Mouse (Mus musculus) liver, adult 2 months (tissue): ENCODE data around the gene 2410137M14Rik. TPM values are rescaled to one million over a fixed set of nuclear protein-coding genes. Genes with fewer than 3 reads are reported as not detected.
A peak's percentile ranks its signal among the peaks of the same experiment; 100 is the strongest.

ENCODE experiments used
- DNase-seq: peaks from one replicate; pipeline ENCODE4 v3.0.0-alpha.2; 2011; ENCODE audit warnings: low read depth, low spot score; ENCODE audit errors: extremely low read depth
- H3K27ac ChIP-seq: fragments of 200-500 bp; replicated peaks from 2 replicates; pipeline ENCODE4 v1.5.1; 2012; ENCODE audit warnings: low read depth, mild to moderate bottlenecking, control low read depth, inconsistent platforms, low read length; ENCODE audit not compliant: insufficient read depth
- H3K27me3 ChIP-seq: fragments of 200-500 bp; 2 replicates; pipeline ENCODE4 v1.6.1; 2012; ENCODE audit warnings: mild to moderate bottlenecking, moderate library complexity, low read length, inconsistent platforms; ENCODE audit not compliant: control insufficient read depth, insufficient read depth
- H3K36me3 ChIP-seq: fragments of 200-500 bp; 2 replicates; pipeline ENCODE4 v1.6.1; 2012; ENCODE audit warnings: low read length, inconsistent platforms; ENCODE audit not compliant: control insufficient read depth, insufficient read depth
- H3K4me1 ChIP-seq: fragments of 200-500 bp; 2 replicates; pipeline ENCODE4 v1.6.1; 2011; ENCODE audit warnings: low read length; ENCODE audit not compliant: control insufficient read depth, insufficient read depth
- H3K4me3 ChIP-seq: fragments of 200-500 bp; 2 replicates; pipeline ENCODE4 v1.5.1; 2011; ENCODE audit warnings: low read depth, mild to moderate bottlenecking, control low read depth, low read length, moderate library complexity; ENCODE audit not compliant: insufficient read depth
- H3K79me2 ChIP-seq: fragments of 200-500 bp; 2 replicates; pipeline ENCODE4 v1.6.1; 2012; ENCODE audit warnings: inconsistent platforms, mild to moderate bottlenecking, low read length, moderate library complexity; ENCODE audit not compliant: control insufficient read depth, insufficient read depth
- H3K9ac ChIP-seq: fragments of 200-500 bp; 2 replicates; pipeline ENCODE4 v1.6.1; 2012; ENCODE audit warnings: low read depth, mild to moderate bottlenecking, control low read depth, inconsistent platforms, low read length
- CTCF ChIP-seq: fragments of 200-500 bp; IDR thresholded peaks from 2 replicates; pipeline ENCODE4 v1.5.1; 2011; ENCODE audit warnings: low read depth, low read length, control low read depth
- POLR2A ChIP-seq: fragments of 200-500 bp; IDR thresholded peaks from 2 replicates; pipeline ENCODE4 v1.6.1; 2011; ENCODE audit warnings: low read length, control low read depth; ENCODE audit not compliant: insufficient read depth; ENCODE audit errors: extremely low read depth
- WGBS: fragments of 180-500 bp; shearing (Covaris S2); methylation state at CpG from one replicate; pipeline ENCODE4 v1.1.7; 2018; 5-methylcytosine and 5-hydroxymethylcytosine counted together
- polyA plus RNA-seq: library from polyadenylated mRNA; depleted of rRNA; stranded (reverse); fragments of >200 nt; gene quantifications from 2 replicates; pipeline ENCODE4 v1.2.3, GENCODE M21; 2012; rRNA removed
- total RNA-seq: library from RNA; depleted of rRNA; stranded (reverse); fragments of >200 nt; gene quantifications from 2 replicates; pipeline ENCODE4 v1.2.3, GENCODE M21; 2014; rRNA removed

The 2410137M14Rik gene
- total and polyA plus RNA-seq, 2 experiments: not detected

DNA sequence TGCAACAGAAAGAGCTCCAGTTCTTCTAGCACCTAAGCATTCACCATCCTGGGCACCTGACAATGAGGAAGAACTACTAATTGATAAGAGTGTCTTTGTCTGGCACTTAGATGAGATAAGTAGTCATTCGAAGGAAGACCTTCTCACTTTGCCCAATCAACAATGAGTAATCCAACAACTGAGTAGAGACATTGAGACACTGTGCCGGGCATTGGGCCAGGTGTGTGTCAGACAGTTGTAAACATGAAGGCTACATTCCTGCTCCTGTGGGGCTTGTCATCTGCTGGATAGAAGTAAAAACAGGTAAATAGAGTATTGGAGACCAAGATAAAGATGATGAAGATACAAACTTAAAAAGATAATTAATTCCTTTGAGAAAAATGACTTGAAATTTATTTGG is 43.0 kb downstream of the 2410137M14Rik start:
- Histone ChIP-seq H3K4me3 (no peak overlapping the region), H3K4me1 (no peaks in the 10 kb centered on the region), H3K36me3 (no peaks in the 10 kb centered on the region), H3K27ac (no peak overlapping the region), H3K79me2 (peaks cover 3% of the 10 kb centered on the region; the same call in 1 of the 2 replicates), H3K27me3 (no peaks in the 10 kb centered on the region), H3K9ac (no peak overlapping the region)
- peak; percentile 14 for DNase-seq
- 11% methylated on average over 2 of the region's 2 CpGs for WGBS
- TF ChIP-seq CTCF (no peak), POLR2A (no peak)

DNA sequence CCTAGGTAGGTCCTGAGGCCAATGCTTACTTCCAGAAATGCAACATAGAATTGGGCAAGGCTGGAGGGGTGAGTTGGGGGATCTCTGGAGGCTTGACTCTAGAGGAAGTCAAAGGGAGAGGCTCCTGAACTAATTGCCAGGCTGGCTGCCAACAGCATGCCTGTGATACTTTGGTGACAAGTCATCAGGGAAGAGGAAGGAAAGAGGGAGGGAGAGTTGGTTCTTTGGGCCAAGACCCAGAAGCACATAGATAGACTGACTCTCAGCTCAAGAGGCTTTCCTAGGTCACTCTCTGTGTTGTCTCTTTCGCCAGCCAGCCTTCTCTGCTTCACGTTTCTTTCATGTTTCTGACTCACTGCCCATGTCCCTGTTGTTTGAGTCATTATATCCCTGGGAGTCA is 49.2 kb downstream of the 2410137M14Rik start:
- TF ChIP-seq CTCF: no peak
- no peak for TF ChIP-seq POLR2A
- Histone ChIP-seq H3K4me1 (no peaks in the 10 kb centered on the region), H3K79me2 (no peaks in the 10 kb centered on the region), H3K4me3 (no peak overlapping the region), H3K36me3 (no peaks in the 10 kb centered on the region), H3K27me3 (no peaks in the 10 kb centered on the region), H3K27ac (no peak overlapping the region), H3K9ac (no peak overlapping the region)
- no peak for DNase-seq
- 64% methylated on average over 2 of the region's 2 CpGs for WGBS

DNA sequence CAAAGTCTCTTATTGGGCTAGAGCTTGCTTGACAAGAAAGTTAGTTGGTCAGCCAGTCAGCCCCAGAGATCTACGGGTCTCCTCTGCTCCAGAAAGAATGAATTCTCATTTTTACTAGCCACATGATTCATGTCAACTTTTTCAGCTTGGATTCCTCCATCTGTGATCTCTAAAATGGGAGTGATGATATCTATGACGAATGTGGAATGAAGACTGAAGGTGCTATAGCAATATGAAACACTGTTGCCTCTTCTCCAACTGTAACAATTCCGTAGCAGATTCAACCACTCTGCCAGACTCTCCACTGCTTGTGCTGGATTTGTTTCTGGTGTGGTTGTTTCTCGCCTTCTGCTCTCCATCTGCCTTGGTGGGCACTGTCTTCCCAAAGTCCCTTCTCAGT is 49.9 kb downstream of the 2410137M14Rik start:
- DNase-seq: no peak
- no peaks in the 10 kb centered on the region for H3K36me3 ChIP-seq
- TF ChIP-seq CTCF (no peak), POLR2A (no peak)
- no peak overlapping the region for H3K27ac ChIP-seq
- 86% methylated on average over 4 of the region's 4 CpGs for WGBS
- H3K27me3 ChIP-seq: no peaks in the 10 kb centered on the region
- H3K4me1 ChIP-seq: no peaks in the 10 kb centered on the region
- no peak overlapping the region for H3K9ac ChIP-seq
- H3K79me2 ChIP-seq: no peaks in the 10 kb centered on the region
- no peak overlapping the region for H3K4me3 ChIP-seq

DNA sequence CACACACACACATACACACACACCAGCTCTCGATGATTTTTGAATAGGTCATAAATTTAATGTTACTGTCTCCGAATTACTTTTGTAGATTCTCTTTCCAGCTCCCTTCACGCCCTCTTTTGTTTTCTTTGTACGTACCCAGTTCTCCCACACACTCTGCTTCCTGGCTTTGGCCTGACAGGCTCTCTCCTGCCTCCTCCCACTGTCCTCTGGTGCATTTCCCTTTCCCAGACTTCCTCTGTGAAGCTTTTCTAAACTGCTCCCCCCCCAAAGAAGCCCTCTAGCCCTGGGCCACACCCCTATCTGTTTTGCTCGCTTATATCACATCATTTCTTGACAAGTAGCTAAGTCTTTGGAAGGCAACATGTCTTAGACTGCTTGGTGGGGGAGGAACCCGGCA is 50.8 kb downstream of the 2410137M14Rik start:
- Histone ChIP-seq H3K4me3 (no peak overlapping the region), H3K27ac (no peak overlapping the region), H3K36me3 (no peaks in the 10 kb centered on the region), H3K4me1 (no peaks in the 10 kb centered on the region), H3K79me2 (no peaks in the 10 kb centered on the region), H3K9ac (no peak overlapping the region), H3K27me3 (no peaks in the 10 kb centered on the region)
- TF ChIP-seq POLR2A: no peak
- TF ChIP-seq CTCF: no peak
- no peak for DNase-seq
- 71% methylated on average over 6 of the region's 6 CpGs for WGBS

DNA sequence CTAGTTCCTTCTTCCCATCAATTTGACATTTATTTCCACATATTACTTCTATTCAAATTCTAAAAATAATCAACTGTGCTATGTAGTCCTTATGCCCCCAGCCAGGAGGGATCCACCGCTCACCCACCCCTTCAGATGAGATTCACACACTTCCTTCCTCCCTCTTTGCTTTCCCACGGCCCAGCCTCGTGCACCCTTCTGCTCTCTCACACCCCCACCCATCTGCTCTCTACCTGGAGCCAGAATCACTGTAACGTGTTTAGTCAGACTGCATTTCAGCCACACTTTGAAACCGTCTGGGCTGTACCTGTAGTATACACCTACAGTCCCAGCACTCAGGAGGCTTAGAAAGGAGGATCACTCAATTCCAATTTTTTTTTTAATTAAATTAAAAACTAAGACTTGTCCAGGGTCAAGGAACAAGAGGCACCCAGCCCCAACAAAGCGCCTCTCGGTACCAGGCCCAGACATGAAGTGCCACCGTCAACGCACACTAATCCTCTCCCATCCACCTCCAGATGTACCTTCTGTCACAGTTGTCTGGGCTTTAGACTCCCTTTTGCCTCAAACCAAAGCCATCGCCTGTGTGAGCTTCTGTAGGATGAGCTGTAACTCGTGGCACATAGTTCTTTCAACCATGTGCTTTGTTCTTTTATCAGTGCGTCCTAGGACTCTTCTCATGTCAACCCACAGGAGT is 51.7 kb downstream of the 2410137M14Rik start:
- Histone ChIP-seq H3K36me3 (no peaks in the 10 kb centered on the region), H3K9ac (no peak overlapping the region), H3K79me2 (no peaks in the 10 kb centered on the region), H3K27me3 (no peaks in the 10 kb centered on the region), H3K4me1 (no peaks in the 10 kb centered on the region), H3K4me3 (no peak overlapping the region), H3K27ac (no peak overlapping the region)
- WGBS: 81% methylated on average over 12 of the region's 12 CpGs
- TF ChIP-seq CTCF (no peak), POLR2A (no peak)
- no peak for DNase-seq

Other genes starting within 250 kb of the 2410137M14Rik start
- gene H2-M10.5, start 208.3 kb downstream of the 2410137M14Rik start, total RNA-seq: not detected in 2 replicates
- not detected in 2 replicates for gene H2-M10.5, start 208.3 kb downstream of the 2410137M14Rik start, polyA plus RNA-seq
- gene H2-M10.6, start 169.1 kb downstream of the 2410137M14Rik start, total RNA-seq: not detected in 2 replicates
- not detected in 2 replicates for gene H2-M10.6, start 169.1 kb downstream of the 2410137M14Rik start, polyA plus RNA-seq
- 13.5 and 14.0 TPM in 2 replicates for gene Trim26, start 144.1 kb downstream of the 2410137M14Rik start, total RNA-seq
- 25.8 and 27.0 TPM in 2 replicates for gene Trim26, start 144.1 kb downstream of the 2410137M14Rik start, polyA plus RNA-seq
- not detected in 2 replicates for gene Trim15, start 114.0 kb downstream of the 2410137M14Rik start, total RNA-seq
- gene Trim15, start 114.0 kb downstream of the 2410137M14Rik start, polyA plus RNA-seq: not detected in 2 replicates
- 0.07 TPM in 1 of 2 replicates, not detected in the other for gene Trim10, start 111.7 kb downstream of the 2410137M14Rik start, total RNA-seq
- not detected in 2 replicates for gene Trim10, start 111.7 kb downstream of the 2410137M14Rik start, polyA plus RNA-seq
- gene Trim40, start 91.1 kb downstream of the 2410137M14Rik start, total RNA-seq: not detected in 2 replicates
- gene Trim40, start 91.1 kb downstream of the 2410137M14Rik start, polyA plus RNA-seq: 0.05 TPM in 1 of 2 replicates, not detected in the other
- gene Trim31, start 83.1 kb downstream of the 2410137M14Rik start, total RNA-seq: not detected in 2 replicates
- gene Trim31, start 83.1 kb downstream of the 2410137M14Rik start, polyA plus RNA-seq: not detected in 2 replicates
- gene Rnf39, start 38.3 kb downstream of the 2410137M14Rik start, total RNA-seq: 3.5 and 4.4 TPM in 2 replicates
- 8.8 and 11.9 TPM in 2 replicates for gene Rnf39, start 38.3 kb downstream of the 2410137M14Rik start, polyA plus RNA-seq
- gene Ppp1r11, start 29.5 kb downstream of the 2410137M14Rik start, total RNA-seq: 24.2 and 26.6 TPM in 2 replicates
- 36.8 and 37.7 TPM in 2 replicates for gene Ppp1r11, start 29.5 kb downstream of the 2410137M14Rik start, polyA plus RNA-seq
- 14.2 and 14.8 TPM in 2 replicates for gene Znrd1, start 22.7 kb downstream of the 2410137M14Rik start, total RNA-seq
- gene Znrd1, start 22.7 kb downstream of the 2410137M14Rik start, polyA plus RNA-seq: 12.3 and 13.7 TPM in 2 replicates
- 9.6 and 11.9 TPM in 2 replicates for gene Znrd1as, start 22.6 kb downstream of the 2410137M14Rik start, total RNA-seq
- 2.5 and 2.6 TPM in 2 replicates for gene Znrd1as, start 22.6 kb downstream of the 2410137M14Rik start, polyA plus RNA-seq
- gene H2-M5, start 8.3 kb upstream of the 2410137M14Rik start, total RNA-seq: not detected in 2 replicates
- not detected in 2 replicates for gene H2-M5, start 8.3 kb upstream of the 2410137M14Rik start, polyA plus RNA-seq
- gene Zfp57, start 19.9 kb upstream of the 2410137M14Rik start, total RNA-seq: 0.65 and 1.0 TPM in 2 replicates
- 0.26 and 0.59 TPM in 2 replicates for gene Zfp57, start 19.9 kb upstream of the 2410137M14Rik start, polyA plus RNA-seq
- gene Mog, start 42.2 kb upstream of the 2410137M14Rik start, total RNA-seq: not detected in 2 replicates
- not detected in 2 replicates for gene Mog, start 42.2 kb upstream of the 2410137M14Rik start, polyA plus RNA-seq
- gene Gabbr1, start 64.7 kb upstream of the 2410137M14Rik start, total RNA-seq: 1.2 and 1.9 TPM in 2 replicates
- gene Gabbr1, start 64.7 kb upstream of the 2410137M14Rik start, polyA plus RNA-seq: 1.4 and 3.2 TPM in 2 replicates
- gene Olfr90, start 107.3 kb upstream of the 2410137M14Rik start, total RNA-seq: not detected in 2 replicates
- gene Olfr90, start 107.3 kb upstream of the 2410137M14Rik start, polyA plus RNA-seq: not detected in 2 replicates
- gene Olfr91, start 117.0 kb upstream of the 2410137M14Rik start, total RNA-seq: not detected in 2 replicates
- not detected in 2 replicates for gene Olfr91, start 117.0 kb upstream of the 2410137M14Rik start, polyA plus RNA-seq
- gene Olfr92, start 138.9 kb upstream of the 2410137M14Rik start, total RNA-seq: not detected in 2 replicates
- not detected in 2 replicates for gene Olfr92, start 138.9 kb upstream of the 2410137M14Rik start, polyA plus RNA-seq
- gene Olfr93, start 180.3 kb upstream of the 2410137M14Rik start, total RNA-seq: not detected in 2 replicates
- gene Olfr93, start 180.3 kb upstream of the 2410137M14Rik start, polyA plus RNA-seq: not detected in 2 replicates
- gene Ubd, start 212.7 kb upstream of the 2410137M14Rik start, total RNA-seq: 0.46 and 0.47 TPM in 2 replicates
- gene Ubd, start 212.7 kb upstream of the 2410137M14Rik start, polyA plus RNA-seq: 0.22 TPM in 1 of 2 replicates, not detected in the other
- not detected in 2 replicates for gene Olfr94, start 219.8 kb upstream of the 2410137M14Rik start, total RNA-seq
- gene Olfr94, start 219.8 kb upstream of the 2410137M14Rik start, polyA plus RNA-seq: not detected in 2 replicates
- gene Olfr95, start 231.9 kb upstream of the 2410137M14Rik start, total RNA-seq: not detected in 2 replicates
- not detected in 2 replicates for gene Olfr95, start 231.9 kb upstream of the 2410137M14Rik start, polyA plus RNA-seq
- gene Olfr96, start 238.9 kb upstream of the 2410137M14Rik start, total RNA-seq: not detected in 2 replicates
- not detected in 2 replicates for gene Olfr96, start 238.9 kb upstream of the 2410137M14Rik start, polyA plus RNA-seq